Mouse (Mus musculus): ENCODE data around the gene Lrrc8d. TPM values are rescaled to one million over a fixed set of nuclear protein-coding genes. Genes with fewer than 3 reads are reported as not detected.
A peak's percentile ranks its signal among the peaks of the same experiment; 100 is the strongest.

Gene Lrrc8d
- polyA plus RNA-seq, 1 experiment from 2014 or later, result 20.5 TPM

DNA sequence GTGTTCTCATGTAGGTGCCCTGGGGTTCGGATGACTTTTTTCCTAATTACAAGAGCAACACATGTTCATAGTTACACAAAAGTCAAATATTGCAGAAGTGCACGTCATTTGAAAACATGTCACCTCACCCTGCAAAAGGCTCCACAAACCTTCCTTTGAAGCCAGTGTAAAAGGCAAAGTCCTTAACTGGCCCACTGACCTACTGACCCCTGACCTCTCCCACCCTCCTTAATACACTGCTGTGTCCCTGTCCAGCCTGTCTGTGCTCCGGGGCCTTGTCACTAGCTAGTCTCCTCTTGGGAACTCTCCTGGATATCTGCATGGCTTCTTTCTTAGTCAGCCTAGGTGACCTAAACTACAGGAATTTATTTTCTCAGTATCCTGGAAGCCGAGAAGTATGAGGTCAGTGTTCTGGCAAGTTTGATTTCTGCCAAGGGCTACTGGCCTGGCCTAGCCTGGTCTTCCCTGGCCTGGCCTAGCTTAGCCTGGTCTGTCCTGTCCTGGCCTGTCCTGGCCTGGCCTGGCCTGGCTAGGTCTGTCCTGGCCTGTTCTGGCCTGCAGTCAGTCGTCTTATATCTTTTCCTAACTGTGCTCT lies 127.2 kb downstream of the Lrrc8d start:
- ATAC-seq, result no peak
- H3K27ac ChIP-seq (ENCODE audit: low read length), result no peak overlapping the region
- 68% methylated on average over 5 of the region's 5 CpGs for WGBS
- no peaks in the 10 kb centered on the region for H3K9me3 ChIP-seq (ENCODE audit: low read length)
- H3K4me3 ChIP-seq (ENCODE audit: low read depth, low read length), result no peak overlapping the region
- H3K27me3 ChIP-seq (replicated peaks; ENCODE audit: insufficient read depth, low read length), result no peaks in the 10 kb centered on the region
- H3K9ac ChIP-seq (replicated peaks; ENCODE audit: low read depth), result no peak overlapping the region
- peaks cover 5% of the 10 kb centered on the region; the same call in 1 of the 2 replicates for H3K4me1 ChIP-seq (ENCODE audit: insufficient read depth, low read depth, low read length)
- H3K36me3 ChIP-seq (ENCODE audit: insufficient read depth, low read length), result no peaks in the 10 kb centered on the region
- no peak for DNase-seq (ENCODE audit: low spot score)
- no peak overlapping the region for H3K4me2 ChIP-seq (replicated peaks; ENCODE audit: low read depth, low read length)
- TF ChIP-seq CTCF (IDR thresholded peaks at IDR 0.05), result no peak
- no peak for TF ChIP-seq EP300 (IDR thresholded peaks at IDR 0.05)

DNA sequence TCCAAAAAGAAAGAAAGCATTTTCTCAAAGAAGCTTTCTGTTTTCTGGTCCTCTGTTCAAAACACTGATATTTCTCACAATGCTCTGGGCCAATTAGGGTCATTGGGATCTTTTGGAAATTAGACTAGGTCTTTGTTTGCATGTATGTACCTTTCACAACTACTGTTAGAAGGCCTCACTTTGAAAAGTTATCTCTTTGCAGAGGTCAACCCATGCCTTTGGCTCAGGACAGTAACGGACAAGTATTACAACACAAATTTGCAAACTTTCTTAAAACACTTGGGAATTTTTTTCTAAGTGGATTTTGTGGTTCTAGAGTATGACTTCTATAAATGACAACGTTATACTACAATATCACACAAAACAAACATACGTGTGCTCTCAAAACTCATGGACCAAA lies 128.3 kb downstream of the Lrrc8d start:
- ATAC-seq, result no peak
- peaks cover 5% of the 10 kb centered on the region; the same call in 1 of the 2 replicates for H3K4me1 ChIP-seq (ENCODE audit: insufficient read depth, low read depth, low read length)
- no peaks in the 10 kb centered on the region for H3K9me3 ChIP-seq (ENCODE audit: low read length)
- no peaks in the 10 kb centered on the region for H3K27me3 ChIP-seq (replicated peaks; ENCODE audit: insufficient read depth, low read length)
- no peak overlapping the region for H3K4me2 ChIP-seq (replicated peaks; ENCODE audit: low read depth, low read length)
- H3K4me3 ChIP-seq (ENCODE audit: low read depth, low read length), result no peak overlapping the region
- WGBS, result 68% methylated on average over 3 of the region's 3 CpGs
- TF ChIP-seq CTCF (IDR thresholded peaks at IDR 0.05) (no peak), EP300 (IDR thresholded peaks at IDR 0.05) (no peak)
- DNase-seq (ENCODE audit: low spot score), result no peak
- no peaks in the 10 kb centered on the region for H3K36me3 ChIP-seq (ENCODE audit: insufficient read depth, low read length)
- H3K27ac ChIP-seq (ENCODE audit: low read length), result no peak overlapping the region
- no peak overlapping the region for H3K9ac ChIP-seq (replicated peaks; ENCODE audit: low read depth)

DNA sequence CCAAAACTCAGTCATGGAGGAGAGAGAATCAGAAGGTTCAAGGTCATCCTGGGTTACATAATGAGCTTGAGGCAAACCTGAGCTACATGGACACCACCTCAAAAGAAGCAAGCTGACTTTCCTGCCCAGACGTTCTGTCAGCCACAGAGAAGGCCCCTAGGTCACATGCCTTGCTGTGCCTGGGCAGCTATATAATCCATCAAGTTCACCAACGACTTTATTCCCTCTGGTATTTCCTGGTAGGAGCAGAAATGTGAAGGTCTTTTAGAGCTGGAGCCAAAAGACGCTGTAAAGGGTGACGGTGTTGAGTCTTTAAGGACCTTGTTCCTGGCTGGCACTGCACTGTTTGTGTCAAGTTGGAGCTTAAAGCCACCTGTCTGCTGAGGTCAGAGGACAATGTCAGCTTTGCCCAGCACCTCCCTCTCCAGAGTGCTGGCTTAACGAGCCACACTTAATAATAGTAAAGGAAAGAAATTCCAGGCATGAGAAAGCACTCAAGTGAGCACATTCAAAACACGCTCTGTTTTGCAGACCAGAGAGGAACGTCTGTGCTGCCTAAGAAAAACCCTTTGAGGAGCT lies 129.3 kb downstream of the Lrrc8d start:
- H3K36me3 ChIP-seq (ENCODE audit: insufficient read depth, low read length), result no peaks in the 10 kb centered on the region
- no peaks in the 10 kb centered on the region for H3K27me3 ChIP-seq (replicated peaks; ENCODE audit: insufficient read depth, low read length)
- peak overlapping the region; percentile 60 for H3K27ac ChIP-seq (ENCODE audit: low read length)
- TF ChIP-seq CTCF (IDR thresholded peaks at IDR 0.05) (no peak), EP300 (IDR thresholded peaks at IDR 0.05) (peak; percentile 65)
- DNase-seq (ENCODE audit: low spot score), result peak; percentile 76
- 0 out of 2 replicates have a peak overlapping the region, but pooled peaks have one; percentile 2 for H3K9ac ChIP-seq (replicated peaks; ENCODE audit: low read depth)
- WGBS, result 24% methylated on average over 7 of the region's 7 CpGs
- no peaks in the 10 kb centered on the region for H3K9me3 ChIP-seq (ENCODE audit: low read length)
- peak; percentile 82 for ATAC-seq
- H3K4me1 ChIP-seq (ENCODE audit: insufficient read depth, low read depth, low read length), result peaks cover 5% of the 10 kb centered on the region; the same call in 1 of the 2 replicates
- no peak overlapping the region for H3K4me3 ChIP-seq (ENCODE audit: low read depth, low read length)
- no peak overlapping the region for H3K4me2 ChIP-seq (replicated peaks; ENCODE audit: low read depth, low read length)

DNA sequence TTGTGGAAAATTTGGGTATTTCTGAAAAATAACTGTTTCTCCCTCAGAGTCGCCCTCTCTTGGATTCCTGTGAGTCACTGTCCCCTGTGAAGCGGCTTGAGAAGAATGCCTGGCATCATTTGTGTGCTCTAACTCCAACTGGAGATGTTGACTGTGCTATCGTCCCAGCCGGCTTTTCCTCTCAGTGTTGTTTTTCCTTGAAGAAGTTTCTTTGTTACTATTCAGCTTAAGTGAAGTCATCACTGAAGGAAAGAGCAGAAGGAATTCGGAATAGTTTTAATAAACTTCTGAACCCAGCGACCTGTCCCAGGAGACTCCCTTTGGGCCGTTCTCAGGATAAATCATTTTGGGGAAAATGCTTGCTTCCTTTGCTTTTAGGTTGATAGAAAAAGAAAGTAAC lies 132.4 kb downstream of the Lrrc8d start:
- Histone ChIP-seq H3K4me1 (ENCODE audit: insufficient read depth, low read depth, low read length) (0 out of 2 replicates have a peak, but pooled peaks cover 6% of the 10 kb centered on the region), H3K9me3 (ENCODE audit: low read length) (no peaks in the 10 kb centered on the region), H3K27me3 (replicated peaks; ENCODE audit: insufficient read depth, low read length) (no peaks in the 10 kb centered on the region), H3K4me2 (replicated peaks; ENCODE audit: low read depth, low read length) (no peak overlapping the region), H3K27ac (ENCODE audit: low read length) (no peak overlapping the region), H3K36me3 (ENCODE audit: insufficient read depth, low read length) (no peaks in the 10 kb centered on the region), H3K9ac (replicated peaks; ENCODE audit: low read depth) (no peak overlapping the region), H3K4me3 (ENCODE audit: low read depth, low read length) (no peak overlapping the region)
- no peak for DNase-seq (ENCODE audit: low spot score)
- no peak for ATAC-seq
- no peak for TF ChIP-seq CTCF (IDR thresholded peaks at IDR 0.05)
- TF ChIP-seq EP300 (IDR thresholded peaks at IDR 0.05), result no peak
- 60% methylated on average over 7 of the region's 7 CpGs for WGBS

DNA sequence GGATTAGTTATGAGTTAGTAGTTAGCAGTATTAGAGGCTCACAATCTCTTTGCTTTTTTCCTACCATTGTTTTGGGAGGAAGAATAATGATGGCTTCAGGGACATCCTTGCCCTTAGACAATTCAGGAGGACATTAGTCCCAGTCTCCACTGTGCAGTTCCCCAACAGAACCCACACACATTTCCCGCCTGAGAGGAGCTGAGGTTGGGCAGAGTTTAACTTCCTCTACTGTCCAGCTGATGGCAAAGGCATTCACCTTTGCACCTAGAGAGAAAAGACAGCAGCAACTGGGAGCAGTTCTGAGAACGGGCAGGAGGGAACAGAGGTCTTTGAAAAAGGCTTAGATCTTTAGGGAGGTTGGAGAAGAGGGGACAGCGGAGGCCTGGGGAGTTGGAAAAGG lies 134.2 kb downstream of the Lrrc8d start:
- Histone ChIP-seq H3K27me3 (replicated peaks; ENCODE audit: insufficient read depth, low read length) (no peaks in the 10 kb centered on the region), H3K36me3 (ENCODE audit: insufficient read depth, low read length) (no peaks in the 10 kb centered on the region), H3K9me3 (ENCODE audit: low read length) (no peaks in the 10 kb centered on the region), H3K4me2 (replicated peaks; ENCODE audit: low read depth, low read length) (no peak overlapping the region), H3K4me3 (ENCODE audit: low read depth, low read length) (no peak overlapping the region), H3K4me1 (ENCODE audit: insufficient read depth, low read depth, low read length) (0 out of 2 replicates have a peak, but pooled peaks cover 6% of the 10 kb centered on the region), H3K9ac (replicated peaks; ENCODE audit: low read depth) (no peak overlapping the region), H3K27ac (ENCODE audit: low read length) (no peak overlapping the region)
- no peak for ATAC-seq
- WGBS, result 61% methylated on average over 3 of the region's 3 CpGs
- no peak for DNase-seq (ENCODE audit: low spot score)
- TF ChIP-seq CTCF (IDR thresholded peaks at IDR 0.05) (no peak), EP300 (IDR thresholded peaks at IDR 0.05) (no peak)

DNA sequence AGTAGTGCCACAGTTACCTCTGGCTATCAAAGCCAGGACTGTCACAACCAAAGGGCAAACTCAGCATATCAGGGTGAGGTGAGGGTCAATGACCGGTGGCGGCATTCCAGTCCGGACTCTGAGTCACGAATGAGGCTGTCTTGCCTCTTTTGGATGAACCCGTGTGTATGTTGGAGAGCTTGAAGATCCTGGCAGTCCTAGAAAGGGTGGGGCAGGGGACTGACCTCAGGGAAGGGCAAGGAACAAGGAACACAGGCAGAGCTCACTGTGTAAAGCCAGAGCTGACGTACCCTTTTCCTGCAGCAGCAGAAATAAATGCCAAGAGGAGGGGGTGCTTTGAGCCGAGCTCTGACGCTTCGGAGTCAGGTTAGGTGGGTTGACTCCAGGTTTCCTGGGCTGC lies 136.2 kb downstream of the Lrrc8d start:
- Histone ChIP-seq H3K27ac (ENCODE audit: low read length) (peak overlapping the region; percentile 71), H3K4me3 (ENCODE audit: low read depth, low read length) (no peak overlapping the region), H3K9me3 (ENCODE audit: low read length) (no peaks in the 10 kb centered on the region), H3K4me2 (replicated peaks; ENCODE audit: low read depth, low read length) (no peak overlapping the region), H3K36me3 (ENCODE audit: insufficient read depth, low read length) (no peaks in the 10 kb centered on the region), H3K27me3 (replicated peaks; ENCODE audit: insufficient read depth, low read length) (no peaks in the 10 kb centered on the region), H3K4me1 (ENCODE audit: insufficient read depth, low read depth, low read length) (0 out of 2 replicates have a peak, but pooled peaks cover 6% of the 10 kb centered on the region), H3K9ac (replicated peaks; ENCODE audit: low read depth) (no peak overlapping the region)
- ATAC-seq (peak; percentile 95), DNase-seq (ENCODE audit: low spot score) (peak; percentile 84)
- WGBS, result 51% methylated on average over 9 of the region's 9 CpGs
- TF ChIP-seq CTCF (IDR thresholded peaks at IDR 0.05) (no peak), EP300 (IDR thresholded peaks at IDR 0.05) (peak; percentile 45; the same call in 1 of the 2 replicates)
